Mouse (Mus musculus) heart, embryonic 11.5 days (tissue): Measurements from ENCODE around the gene Arid5b. TPM values are rescaled to one million over a fixed set of nuclear protein-coding genes. Genes with fewer than 3 reads are reported as not detected.

ENCODE experiments used
- ATAC-seq: fragments of 200-750 bp; cut with Nextera tagmentation; replicated peaks from 2 replicates; pipeline ENCODE4 v1.8.0; 2017; ENCODE audit warnings: moderate library complexity; ENCODE audit not compliant: insufficient number of reproducible peaks, low FRiP score, low TSS enrichment
- H3K27ac ChIP-seq: fragments of 300-500 bp; sonication (generic); 2 replicates; pipeline ENCODE4 v1.5.1; 2014; ENCODE audit warnings: mild to moderate bottlenecking, low read depth, low read length
- H3K27me3 ChIP-seq: fragments of 300-500 bp; sonication (generic); 2 replicates; pipeline ENCODE4 v1.6.1; 2014; ENCODE audit warnings: mild to moderate bottlenecking, low read length, mixed read lengths; ENCODE audit not compliant: control insufficient read depth, insufficient read depth
- H3K36me3 ChIP-seq: fragments of 300-500 bp; sonication (generic); 2 replicates; pipeline ENCODE4 v1.6.1; 2014; ENCODE audit warnings: mild to moderate bottlenecking, low read length, moderate library complexity, mixed read lengths; ENCODE audit not compliant: control insufficient read depth, insufficient read depth
- H3K4me1 ChIP-seq: fragments of 300-500 bp; sonication (generic); 2 replicates; pipeline ENCODE4 v1.6.1; 2014; ENCODE audit warnings: low read length; ENCODE audit not compliant: control insufficient read depth, insufficient read depth
- H3K4me2 ChIP-seq: fragments of 300-500 bp; sonication (generic); 2 replicates; pipeline ENCODE4 v1.6.1; 2014; ENCODE audit warnings: mild to moderate bottlenecking, moderate library complexity
- H3K4me3 ChIP-seq: fragments of 300-500 bp; sonication (generic); 2 replicates; pipeline ENCODE4 v1.5.1; 2014; ENCODE audit warnings: low read depth, low read length
- H3K9ac ChIP-seq: fragments of 300-500 bp; sonication (generic); 2 replicates; pipeline ENCODE4 v1.6.1; 2014; ENCODE audit warnings: mild to moderate bottlenecking, low read depth, low read length, moderate library complexity
- H3K9me3 ChIP-seq: fragments of 300-500 bp; sonication (generic); replicated peaks from 2 replicates; pipeline ENCODE4 v1.6.1; 2016; ENCODE audit warnings: low read length; ENCODE audit not compliant: control insufficient read depth
- WGBS: fragments of 180-500 bp; shearing (Covaris S2); extraction: QIAGEN DNeasy Blood & Tissue Kit; methylation state at CpG from one replicate; pipeline ENCODE4 v1.1.7; 2014; ENCODE audit not compliant: insufficient replicate concordance; 5-methylcytosine and 5-hydroxymethylcytosine counted together
- polyA plus RNA-seq: library from polyadenylated mRNA; unstranded; fragments of >200 nt; fragmentation: Nextera tagmentation; extraction: Ambion mirVana; gene quantifications from 2 replicates; pipeline ENCODE4 v1.2.1, GENCODE M21; 2014

Gene Arid5b
- polyA plus RNA-seq, 1 experiment from 2014 or later = 21.1 TPM

GRCm38 (mm10) chr10:68153344-68154045, 125.0 kb downstream of the Arid5b start:
- Histone ChIP-seq H3K36me3 (no peaks in the 10 kb centered on the region; the same call in 1 of the 2 replicates), H3K9me3 (peaks cover 4% of the 10 kb centered on the region; the same call in 1 of the 2 replicates), H3K4me2 (no peak overlapping the region), H3K4me1 (peaks cover 10% of the 10 kb centered on the region; the same call in 1 of the 2 replicates), H3K27ac (no peak overlapping the region), H3K4me3 (no peak overlapping the region), H3K27me3 (no peaks in the 10 kb centered on the region), H3K9ac (no peak overlapping the region)
- ATAC-seq = no peak
- WGBS = 87% methylated on average over 11 of the region's 11 CpGs

GRCm38 (mm10) chr10:68148495-68148894, 130.0 kb downstream of the Arid5b start:
- H3K9me3 ChIP-seq = peaks cover 4% of the 10 kb centered on the region; the same call in 1 of the 2 replicates
- H3K4me1 ChIP-seq = no peaks in the 10 kb centered on the region
- H3K36me3 ChIP-seq = no peaks in the 10 kb centered on the region; the same call in 1 of the 2 replicates
- no peaks in the 10 kb centered on the region for H3K27me3 ChIP-seq
- no peak overlapping the region for H3K4me3 ChIP-seq
- 85% methylated on average over 6 of the region's 6 CpGs for WGBS
- no peak for ATAC-seq
- H3K4me2 ChIP-seq = no peak overlapping the region
- no peak overlapping the region for H3K9ac ChIP-seq
- H3K27ac ChIP-seq = no peak overlapping the region

GRCm38 (mm10) chr10:68147730-68148129, 130.8 kb downstream of the Arid5b start:
- no peak overlapping the region for H3K27ac ChIP-seq
- no peak for ATAC-seq
- WGBS = 62% methylated on average over 6 of the region's 6 CpGs

GRCm38 (mm10) chr10:68146842-68147241, 131.7 kb downstream of the Arid5b start:
- Histone ChIP-seq H3K9ac (no peak overlapping the region), H3K27me3 (no peaks in the 10 kb centered on the region), H3K4me2 (no peak overlapping the region), H3K9me3 (peaks cover 2% of the 10 kb centered on the region; the same call in 1 of the 2 replicates), H3K4me3 (no peak overlapping the region), H3K36me3 (no peaks in the 10 kb centered on the region; the same call in 1 of the 2 replicates), H3K27ac (no peak overlapping the region), H3K4me1 (no peaks in the 10 kb centered on the region)
- no peak for ATAC-seq
- 5% methylated on average over 5 of the region's 5 CpGs for WGBS

More at GRCm38 (mm10) chr10:68147730-68148129, 130.8 kb downstream of the Arid5b start:
- Histone ChIP-seq H3K4me3 (no peak overlapping the region), H3K9ac (no peak overlapping the region), H3K4me1 (no peaks in the 10 kb centered on the region), H3K4me2 (no peak overlapping the region), H3K9me3 (peaks cover 4% of the 10 kb centered on the region; the same call in 1 of the 2 replicates), H3K36me3 (no peaks in the 10 kb centered on the region; the same call in 1 of the 2 replicates), H3K27me3 (no peaks in the 10 kb centered on the region)

- Histone ChIP-seq H3K4me3 (no peak overlapping the region), H3K4me1 (no peaks in the 10 kb centered on the region), H3K27me3 (no peaks in the 10 kb centered on the region), H3K9me3 (no peaks in the 10 kb centered on the region), H3K36me3 (no peaks in the 10 kb centered on the region), H3K9ac (no peak overlapping the region), H3K4me2 (no peak overlapping the region), H3K27ac (no peak overlapping the region)
- no peak for ATAC-seq
- WGBS = 78% methylated on average over 18 of the region's 18 CpGs
Measured at GRCm38 (mm10) chr10:68145286-68145950, 133.1 kb downstream of the Arid5b start.

- no peak overlapping the region for H3K27ac ChIP-seq
- H3K9ac ChIP-seq = no peak overlapping the region
- 83% methylated on average over 4 of the region's 4 CpGs for WGBS
- ATAC-seq = no peak
- H3K27me3 ChIP-seq = no peaks in the 10 kb centered on the region
- no peak overlapping the region for H3K4me3 ChIP-seq
- H3K4me1 ChIP-seq = 0 out of 2 replicates have a peak, but pooled peaks cover under 1% of the 10 kb centered on the region
- H3K9me3 ChIP-seq = no peaks in the 10 kb centered on the region
- H3K36me3 ChIP-seq = no peaks in the 10 kb centered on the region
- H3K4me2 ChIP-seq = no peak overlapping the region
Measured at GRCm38 (mm10) chr10:68142501-68142900, 136.0 kb downstream of the Arid5b start.

- WGBS = 87% methylated on average over 7 of the region's 7 CpGs
- Histone ChIP-seq H3K4me2 (no peak overlapping the region), H3K36me3 (no peaks in the 10 kb centered on the region), H3K4me1 (peaks cover 9% of the 10 kb centered on the region), H3K27ac (no peak overlapping the region), H3K27me3 (no peaks in the 10 kb centered on the region), H3K4me3 (no peak overlapping the region), H3K9ac (no peak overlapping the region), H3K9me3 (no peaks in the 10 kb centered on the region)
- no peak for ATAC-seq
Measured at GRCm38 (mm10) chr10:68141567-68141966, 137.0 kb downstream of the Arid5b start.

- no peak overlapping the region for H3K27ac ChIP-seq
- no peaks in the 10 kb centered on the region for H3K9me3 ChIP-seq
- H3K4me1 ChIP-seq = peaks cover 9% of the 10 kb centered on the region
- H3K4me2 ChIP-seq = no peak overlapping the region
- ATAC-seq = no peak
- WGBS = 56% methylated on average over 2 of the region's 2 CpGs
- H3K36me3 ChIP-seq = no peaks in the 10 kb centered on the region
- H3K9ac ChIP-seq = no peak overlapping the region
- no peaks in the 10 kb centered on the region for H3K27me3 ChIP-seq
- H3K4me3 ChIP-seq = no peak overlapping the region
Measured at GRCm38 (mm10) chr10:68140871-68141270, 137.7 kb downstream of the Arid5b start.
